Mouse (Mus musculus): ENCODE data around the gene Zfp710.

Zfp710 gene

GRCm38 (mm10) chr7:80074921-80075441 is 50.4 kb downstream of the Zfp710 start:
- CTCF ChIA-PET = interaction anchor here (0.6 to 1.1 kb wide), 2 partner anchors 25 to 43 kb away, joined by 3 to 9 read pairs; no protein-coding TSS in a partner anchor

GRCm38 (mm10) chr7:80075946-80076583 is 51.5 kb downstream of the Zfp710 start:
- CTCF ChIA-PET = interaction anchor here (0.7 kb wide), 1 partner anchor 56 kb away, joined by 5 read pairs; no protein-coding TSS in a partner anchor

GRCm38 (mm10) chr7:80076961-80077716 is 52.5 kb downstream of the Zfp710 start:
- CTCF ChIA-PET = interaction anchor here (0.7 to 0.9 kb wide), 2 partner anchors 47 to 138 kb away, joined by 3 to 6 read pairs; no protein-coding TSS in a partner anchor

GRCm38 (mm10) chr7:80077801-80078200 is 53.2 kb downstream of the Zfp710 start:
- CTCF ChIA-PET = interaction anchor here (0.6 to 0.9 kb wide), 2 partner anchors 18 to 48 kb away, joined by 4 to 6 read pairs; no protein-coding TSS in a partner anchor

- CTCF ChIA-PET = interaction anchor here (0.6 kb wide), 1 partner anchor 19 kb away, joined by 4 read pairs; no protein-coding TSS in a partner anchor
These were observed 54.2 kb downstream of the Zfp710 start for GRCm38 (mm10) chr7:80078792-80079301.

- CTCF ChIA-PET = interaction anchor here (0.5 kb wide), 1 partner anchor 32 kb away, joined by 3 read pairs; no protein-coding TSS in a partner anchor
These were observed 57.3 kb downstream of the Zfp710 start for GRCm38 (mm10) chr7:80081586-80082554.

GRCm38 (mm10) chr7:80084484-80084931 is 59.9 kb downstream of the Zfp710 start:
- CTCF ChIA-PET = interaction anchor here (0.5 to 1.3 kb wide), 4 partner anchors 57 to 73 kb away, joined by 4 to 11 read pairs (median 4); partner anchors contain the start of gene Zfp710

- CTCF ChIA-PET = no interaction called here
These were observed 61.5 kb downstream of the Zfp710 start for GRCm38 (mm10) chr7:80085970-80086715.

GRCm38 (mm10) chr7:80088191-80088590 is 63.6 kb downstream of the Zfp710 start:
- CTCF ChIA-PET = no interaction called here

- CTCF ChIA-PET = interaction anchor here (0.6 kb wide), 1 partner anchor 80 kb away, joined by 3 read pairs; no protein-coding TSS in a partner anchor
These were observed 65.8 kb downstream of the Zfp710 start for GRCm38 (mm10) chr7:80090191-80091003.

GRCm38 (mm10) chr7:80091004-80091865 is 66.6 kb downstream of the Zfp710 start:
- CTCF ChIA-PET = interaction anchor here (0.6 to 0.7 kb wide), 2 partner anchors 81 to 241 kb away, joined by 3 to 8 read pairs; no protein-coding TSS in a partner anchor

GRCm38 (mm10) chr7:80091866-80092210 is 67.2 kb downstream of the Zfp710 start:
- CTCF ChIA-PET = interaction anchor here (0.7 kb wide), 1 partner anchor 241 kb away, joined by 8 read pairs; no protein-coding TSS in a partner anchor

GRCm38 (mm10) chr7:80092351-80093046 is 67.9 kb downstream of the Zfp710 start:
- CTCF ChIA-PET = no interaction called here

- CTCF ChIA-PET = interaction anchor here (0.6 to 1.5 kb wide), 3 partner anchors 17 to 755 kb away, joined by 3 to 13 read pairs (median 4); no protein-coding TSS in a partner anchor
These were observed 69.9 kb downstream of the Zfp710 start for GRCm38 (mm10) chr7:80094481-80094880.

- CTCF ChIA-PET = interaction anchor here (0.5 to 1.5 kb wide), 3 partner anchors 13 to 277 kb away, joined by 3 to 4 read pairs (median 3); no protein-coding TSS in a partner anchor
These were observed 71.1 kb downstream of the Zfp710 start for GRCm38 (mm10) chr7:80095598-80096309.

GRCm38 (mm10) chr7:80098389-80098976 is 73.9 kb downstream of the Zfp710 start:
- CTCF ChIA-PET = no interaction called here
